Mouse (Mus musculus): ENCODE measurements around the gene Tfap2b.

DNA sequence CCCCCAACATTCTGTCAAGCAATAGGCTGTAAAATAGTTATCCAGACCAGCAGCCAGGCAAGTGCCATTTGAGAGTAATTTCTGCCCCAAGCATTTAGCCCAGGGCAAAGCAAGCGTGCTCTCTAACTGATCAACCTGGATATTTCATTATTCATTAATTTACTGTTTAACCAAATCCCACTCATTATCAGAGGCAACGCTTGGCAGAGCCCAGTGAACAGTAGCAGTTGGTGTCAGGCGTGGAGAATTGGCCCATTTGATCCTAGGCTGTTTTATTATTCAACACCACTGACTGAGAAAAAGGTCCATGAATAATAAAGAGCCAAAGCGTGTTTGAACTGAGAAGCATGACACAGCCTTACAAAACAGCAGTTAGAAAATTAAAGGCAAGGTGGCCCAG lies 36.3 kb downstream of the Tfap2b start:
- no peak for TF ChIP-seq GATA1 (IDR thresholded peaks at IDR 0.05; ENCODE audit: borderline replicate concordance, low read length)
- no peak for TF ChIP-seq FLI1 (IDR thresholded peaks at IDR 0.05; ENCODE audit: low read length)

Measured in megakaryocyte, embryonic 14.5 days (primary cell).